Mouse (Mus musculus): ENCODE measurements around the gene Thbs3.

Thbs3 gene

DNA sequence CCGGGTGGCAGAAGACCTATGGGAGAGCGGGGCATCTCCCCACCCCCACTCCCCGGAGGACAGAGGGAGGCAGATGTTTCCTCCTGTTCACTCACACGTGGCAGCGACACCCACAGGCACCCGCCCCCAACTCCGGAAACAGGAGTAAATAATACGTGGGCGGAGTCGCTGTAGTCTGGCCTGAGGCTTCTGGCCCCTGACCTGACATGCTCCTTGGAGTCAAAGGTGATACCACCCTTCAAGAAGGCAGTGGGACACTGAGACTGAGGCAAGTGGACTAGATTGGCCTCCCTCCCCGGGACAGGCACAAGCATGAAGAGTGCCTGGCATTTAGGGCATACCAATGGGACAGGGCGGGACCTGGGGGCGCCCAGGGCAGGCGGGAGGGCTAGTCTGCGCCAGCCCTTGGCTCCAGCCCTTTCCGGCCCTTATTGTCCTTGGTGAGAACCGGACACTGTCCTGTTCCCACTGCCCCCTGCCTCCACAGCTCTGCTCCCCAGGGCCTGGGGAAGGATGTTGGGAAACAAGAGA, 36.5 kb downstream of the Thbs3 start:
- DNase-seq (ENCODE audit: extremely low spot score): peak; percentile 77

GRCm38 (mm10) chr3:89254994-89255393, 40.0 kb downstream of the Thbs3 start:
- no peak for DNase-seq (ENCODE audit: extremely low spot score)

GRCm38 (mm10) chr3:89256177-89256576, 41.2 kb downstream of the Thbs3 start:
- DNase-seq (ENCODE audit: extremely low spot score): no peak

DNA sequence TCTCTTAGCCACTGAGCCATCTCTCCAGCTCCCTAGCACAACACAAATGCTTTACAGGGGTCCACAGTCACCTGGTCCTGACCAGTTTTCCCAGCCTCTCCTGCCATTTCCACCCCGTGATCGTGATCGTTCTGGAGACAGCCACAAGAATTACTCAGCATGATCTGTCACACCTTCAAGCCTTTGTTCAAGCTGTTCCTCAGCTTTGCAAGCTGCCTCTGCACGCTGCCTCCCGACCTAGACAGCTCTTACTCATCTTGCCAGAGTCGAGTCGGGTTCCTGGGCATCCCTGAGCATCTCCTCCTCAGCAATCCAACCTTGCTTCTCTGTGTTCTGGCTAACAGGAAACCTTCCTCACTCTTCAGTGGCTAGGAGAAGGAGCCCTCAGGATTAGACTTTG, 44.1 kb downstream of the Thbs3 start, which contains the start of gene Dpm3:
TSS of gene Dpm3 (plus strand) at position 283 of the 400 bp plus-strand sequence.
- no peak for DNase-seq (ENCODE audit: extremely low spot score)

DNA sequence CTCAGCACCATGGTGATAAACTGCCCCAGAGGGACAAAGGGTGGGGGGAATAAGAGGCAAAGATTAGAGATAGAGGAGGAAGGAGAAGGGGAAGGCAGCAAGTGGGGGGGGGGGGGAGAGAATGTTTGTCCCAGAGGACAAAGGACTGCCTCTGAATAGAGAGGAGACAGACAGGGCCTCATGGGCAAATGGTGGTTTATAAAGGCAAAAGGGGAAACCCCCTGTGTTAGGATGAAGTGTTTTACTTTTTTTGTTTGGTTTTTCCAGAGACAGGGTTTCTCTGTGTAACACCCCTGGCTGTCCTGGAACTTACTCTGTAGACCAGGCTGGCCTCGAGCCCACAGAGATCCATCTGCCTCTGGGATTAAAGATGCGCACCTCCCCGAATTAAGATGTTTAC, 45.2 kb downstream of the Thbs3 start:
- DNase-seq (ENCODE audit: extremely low spot score): no peak

GRCm38 (mm10) chr3:89262417-89262816, 47.4 kb downstream of the Thbs3 start:
- DNase-seq (ENCODE audit: extremely low spot score): no peak

DNA sequence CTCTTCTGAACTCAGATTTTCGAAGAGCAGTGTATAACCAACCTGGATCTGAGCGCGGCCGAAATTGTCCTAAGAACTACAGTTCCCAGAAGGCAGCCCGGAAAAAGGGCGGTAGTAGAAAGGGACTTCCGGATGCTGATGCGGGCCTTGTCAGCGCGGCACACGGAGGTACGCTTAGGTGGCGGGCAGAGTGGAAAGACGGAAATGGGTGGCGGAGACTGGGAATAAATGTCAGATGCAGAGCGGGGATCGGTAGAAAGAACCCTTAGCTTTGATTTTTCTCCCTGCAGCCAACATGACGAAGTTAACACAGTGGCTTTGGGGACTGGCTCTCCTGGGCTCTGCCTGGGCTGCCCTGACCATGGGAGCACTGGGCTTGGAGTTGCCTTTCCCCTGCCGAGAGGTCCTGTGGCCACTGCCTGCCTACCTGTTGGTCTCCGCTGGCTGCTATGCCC, 51.5 kb downstream of the Thbs3 start:
- peak; percentile 75 for DNase-seq (ENCODE audit: extremely low spot score)

- DNase-seq (ENCODE audit: extremely low spot score): no peak
These were observed 53.9 kb downstream of the Thbs3 start for GRCm38 (mm10) chr3:89268916-89269315.

GRCm38 (mm10) chr3:89270051-89270755, 55.2 kb downstream of the Thbs3 start, which contains the start of gene Slc50a1:
Gene Slc50a1 (minus strand): TSS chr3:89270570.
- DNase-seq (ENCODE audit: extremely low spot score): peak; percentile 76

- no peak for DNase-seq (ENCODE audit: extremely low spot score)
These were observed 55.9 kb downstream of the Thbs3 start for GRCm38 (mm10) chr3:89270891-89271290.

DNA sequence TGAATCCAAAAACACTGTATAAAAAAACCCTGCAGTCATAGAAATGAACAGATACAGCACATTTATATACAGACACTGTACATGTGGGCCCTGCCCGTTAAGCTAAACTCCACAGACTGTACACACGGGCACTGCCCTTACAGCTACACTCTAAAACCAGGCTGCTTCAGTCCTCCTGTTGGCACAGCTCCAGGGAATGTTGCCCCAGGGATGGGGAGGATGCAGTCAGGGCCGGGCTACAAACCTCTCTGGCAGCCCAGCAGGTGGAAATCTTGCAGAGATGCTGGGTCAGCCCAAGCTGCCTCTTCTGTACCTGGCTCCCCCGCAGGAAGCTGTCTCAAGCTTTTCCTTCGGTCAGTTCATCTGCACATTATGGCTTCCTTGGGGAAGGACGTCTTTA, 56.8 kb downstream of the Thbs3 start:
- no peak for DNase-seq (ENCODE audit: extremely low spot score)

GRCm38 (mm10) chr3:89276061-89276460, 61.1 kb downstream of the Thbs3 start:
- DNase-seq (ENCODE audit: extremely low spot score): no peak
